ENCODE assay signal across 8 mouse cellular contexts in the genomic region with DNA sequence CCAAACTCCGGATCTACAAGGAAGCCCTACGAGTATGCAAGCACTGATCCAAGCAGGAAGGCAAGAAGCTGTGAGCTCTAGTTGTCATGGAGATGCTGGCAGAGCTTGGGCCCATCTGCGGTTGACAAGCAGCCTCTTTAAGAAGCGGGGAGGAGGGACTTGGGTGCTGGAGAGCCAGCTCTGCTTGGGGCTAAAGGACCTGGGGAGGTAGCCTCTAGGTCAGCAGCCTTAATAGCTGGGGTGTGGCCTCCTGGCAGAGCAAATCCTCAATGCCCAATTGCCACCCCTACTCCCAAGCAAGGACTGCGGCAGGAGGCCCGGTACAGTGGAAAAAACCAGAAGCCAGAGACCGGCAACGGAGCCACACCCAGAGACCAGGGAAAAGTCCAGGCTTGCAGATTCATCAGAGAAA. TPM values are rescaled to one million over a fixed set of nuclear protein-coding genes. Genes with fewer than 3 reads are reported as not detected.
A peak's percentile ranks its signal among the peaks of the same experiment; 100 is the strongest.
DNase-seq lines count a peak whose midpoint lies in the region; ATAC-seq and TF ChIP-seq lines count a peak whose summit lies in the region.

No protein-coding gene starts in this region.

- peak overlapping the region; percentile 58 for H3K4me3 ChIP-seq in E14TG2a.4 (replicated peaks; ENCODE audit: low read length)
- 0 out of 2 replicates have a peak overlapping the region, but pooled peaks have one; percentile 14 for H3K4me3 ChIP-seq in forebrain, embryonic 15.5 days
- H3K4me3 ChIP-seq in liver, embryonic 16.5 days (ENCODE audit: low read depth, low read length): no peak overlapping the region
- no peak overlapping the region for H3K4me3 ChIP-seq in neural tube, embryonic 15.5 days (replicated peaks)

- H3K9ac ChIP-seq in forebrain, embryonic 15.5 days (replicated peaks): no peak overlapping the region
- H3K9ac ChIP-seq in liver, embryonic 16.5 days (ENCODE audit: low read depth, low read length): peak overlapping the region; percentile 25; the same call in 1 of the 2 replicates
- H3K9ac ChIP-seq in neural tube, embryonic 15.5 days (replicated peaks): no peak overlapping the region

- peak overlapping the region; percentile 31 for H3K4me2 ChIP-seq in forebrain, embryonic 15.5 days (replicated peaks)
- no peak overlapping the region for H3K4me2 ChIP-seq in liver, embryonic 16.5 days (ENCODE audit: low read depth, low read length)
- peak overlapping the region; percentile 37 for H3K4me2 ChIP-seq in neural tube, embryonic 15.5 days

- H3K9me3 ChIP-seq in E14TG2a.4 (ENCODE audit: low read length): no peaks in the 10 kb centered on the region
- no peaks in the 10 kb centered on the region for H3K9me3 ChIP-seq in forebrain, embryonic 15.5 days
- H3K9me3 ChIP-seq in liver, embryonic 16.5 days (replicated peaks; ENCODE audit: control insufficient read depth, low read length): no peaks in the 10 kb centered on the region
- no peaks in the 10 kb centered on the region for H3K9me3 ChIP-seq in neural tube, embryonic 15.5 days (replicated peaks)

- WGBS in forebrain, embryonic 15.5 days: 9% methylated on average over 8 of the region's 8 CpGs
- WGBS in liver, embryonic 16.5 days (ENCODE audit: insufficient replicate concordance): 7% methylated on average over 8 of the region's 8 CpGs
- 7% methylated on average over 8 of the region's 8 CpGs for WGBS in neural tube, embryonic 15.5 days

- intact Hi-C loops in heart, postnatal 14 days (cut with DNase I): no loop called here

- peaks cover 4% of the 10 kb centered on the region; the same call in 1 of the 2 replicates for H3K27me3 ChIP-seq in E14TG2a.4 (ENCODE audit: insufficient read depth, low read length)
- no peaks in the 10 kb centered on the region for H3K27me3 ChIP-seq in forebrain, embryonic 15.5 days
- H3K27me3 ChIP-seq in liver, embryonic 16.5 days (ENCODE audit: control insufficient read depth, insufficient read depth, low read depth, low read length): no peaks in the 10 kb centered on the region
- no peaks in the 10 kb centered on the region; the same call in 1 of the 2 replicates for H3K27me3 ChIP-seq in neural tube, embryonic 15.5 days (replicated peaks)

- TF ChIP-seq CTCF in E14TG2a.4 (conservative IDR thresholded peaks at IDR 0.05; ENCODE audit: low read length): no peak
- TF ChIP-seq CTCF in brain, embryonic 14.5 days (IDR thresholded peaks at IDR 0.05; ENCODE audit: borderline replicate concordance, extremely low read depth, insufficient read depth, insufficient read length): no peak

- peak overlapping the region; percentile 81 for H3K27ac ChIP-seq in forebrain, embryonic 15.5 days (replicated peaks)
- H3K27ac ChIP-seq in liver, embryonic 16.5 days (ENCODE audit: low read length): peak overlapping the region; percentile 84
- H3K27ac ChIP-seq in neural tube, embryonic 15.5 days (replicated peaks): peak overlapping the region; percentile 72

- peak; percentile 94 for DNase-seq in brain, embryonic 14.5 days (ENCODE audit: low read depth)
- peak; percentile 60 to 77 for DNase-seq in heart, postnatal 14 days
- DNase-seq in layer of hippocampus, adult 11-12 months (ENCODE audit: low spot score): peak; percentile 80
- DNase-seq in thymus, postnatal 4 days: peak; percentile 67

- no peak for TF ChIP-seq POLR2A in brain, embryonic 14.5 days (IDR thresholded peaks at IDR 0.05; ENCODE audit: borderline replicate concordance, extremely low read depth, insufficient read depth, insufficient read length, poor library complexity, severe bottlenecking)

- H3K4me1 ChIP-seq in E14TG2a.4 (replicated peaks; ENCODE audit: low read depth, low read length): peaks cover 77% of the 10 kb centered on the region
- H3K4me1 ChIP-seq in forebrain, embryonic 15.5 days: peaks cover 23% of the 10 kb centered on the region
- peaks cover 26% of the 10 kb centered on the region for H3K4me1 ChIP-seq in liver, embryonic 16.5 days (ENCODE audit: control insufficient read depth, low read depth, low read length)
- peaks cover 25% of the 10 kb centered on the region for H3K4me1 ChIP-seq in neural tube, embryonic 15.5 days

- ATAC-seq in forebrain, embryonic 15.5 days (replicated peaks): peak; percentile 87
- 0 out of 2 replicates have a peak, but pooled peaks have one; percentile 4 for ATAC-seq in liver, embryonic 16.5 days (ENCODE audit: low read depth)
- peak; percentile 77 for ATAC-seq in neural tube, embryonic 15.5 days (ENCODE audit: low FRiP score)

- peaks cover 4% of the 10 kb centered on the region; the same call in 1 of the 2 replicates for H3K36me3 ChIP-seq in E14TG2a.4 (ENCODE audit: insufficient read depth, low read length)
- no peaks in the 10 kb centered on the region for H3K36me3 ChIP-seq in forebrain, embryonic 15.5 days
- H3K36me3 ChIP-seq in liver, embryonic 16.5 days (ENCODE audit: control insufficient read depth, insufficient read depth): no peaks in the 10 kb centered on the region
- no peaks in the 10 kb centered on the region for H3K36me3 ChIP-seq in neural tube, embryonic 15.5 days

RNA-seq across cellular contexts. Expression of a gene that starts 2.4 kb away (rescaled TPM):
- 286 and 288 TPM in 2 replicates for polyA plus RNA-seq in brain, embryonic 14.5 days (2012; rRNA removed)
- 744 and 772 TPM in 2 replicates for polyA plus RNA-seq in forebrain, embryonic 15.5 days (2015; fragmentation: Nextera tagmentation; extraction: Ambion mirVana)
- 100 to 1,000 TPM; 746 to 778 TPM for total RNA-seq in heart, postnatal 14 days (2021)
- 2,014 and 2,183 TPM in 2 replicates for polyA plus RNA-seq in liver, embryonic 16.5 days (2015; fragmentation: Nextera tagmentation; extraction: Ambion mirVana)
- 638 and 911 TPM in 2 replicates for polyA plus RNA-seq in neural tube, embryonic 15.5 days (2015; fragmentation: Nextera tagmentation; extraction: Ambion mirVana)

RNA-seq across cellular contexts. Expression of a gene that starts 22.1 kb away (rescaled TPM):
- polyA plus RNA-seq in brain, embryonic 14.5 days (2012; rRNA removed): 0.16 and 0.20 TPM in 2 replicates
- polyA plus RNA-seq in forebrain, embryonic 15.5 days (2015; fragmentation: Nextera tagmentation; extraction: Ambion mirVana): not detected in 2 replicates
- not detected for total RNA-seq in heart, postnatal 14 days (2021)
- polyA plus RNA-seq in liver, embryonic 16.5 days (2015; fragmentation: Nextera tagmentation; extraction: Ambion mirVana): 0.17 and 0.26 TPM in 2 replicates
- 0.13 and 0.28 TPM in 2 replicates for polyA plus RNA-seq in neural tube, embryonic 15.5 days (2015; fragmentation: Nextera tagmentation; extraction: Ambion mirVana)

RNA-seq across cellular contexts. Expression of a gene that starts 43.0 kb away (rescaled TPM):
- 28.7 and 29.0 TPM in 2 replicates for polyA plus RNA-seq in brain, embryonic 14.5 days (2012; rRNA removed)
- 48.8 and 51.5 TPM in 2 replicates for polyA plus RNA-seq in forebrain, embryonic 15.5 days (2015; fragmentation: Nextera tagmentation; extraction: Ambion mirVana)
- 10 to 100 TPM; 18.2 to 19.0 TPM for total RNA-seq in heart, postnatal 14 days (2021)
- polyA plus RNA-seq in liver, embryonic 16.5 days (2015; fragmentation: Nextera tagmentation; extraction: Ambion mirVana): 22.7 and 26.1 TPM in 2 replicates
- 37.0 and 40.9 TPM in 2 replicates for polyA plus RNA-seq in neural tube, embryonic 15.5 days (2015; fragmentation: Nextera tagmentation; extraction: Ambion mirVana)

RNA-seq across cellular contexts. Expression of a gene that starts 43.0 kb away (rescaled TPM):
- polyA plus RNA-seq in brain, embryonic 14.5 days (2012; rRNA removed): 22.6 and 24.6 TPM in 2 replicates
- polyA plus RNA-seq in forebrain, embryonic 15.5 days (2015; fragmentation: Nextera tagmentation; extraction: Ambion mirVana): 15.1 and 16.5 TPM in 2 replicates
- 10 to 100 TPM in 1 of 2 experiments, 1 to 10 TPM in 1; 8.0 to 12.5 TPM for total RNA-seq in heart, postnatal 14 days (2021)
- polyA plus RNA-seq in liver, embryonic 16.5 days (2015; fragmentation: Nextera tagmentation; extraction: Ambion mirVana): 7.2 and 7.4 TPM in 2 replicates
- 14.9 and 15.8 TPM in 2 replicates for polyA plus RNA-seq in neural tube, embryonic 15.5 days (2015; fragmentation: Nextera tagmentation; extraction: Ambion mirVana)

Comparison
In these comparisons a context has a peak if more than half of its experiments do, and no peak if none do; other contexts are left out.
1. H3K4me3 ChIP-seq: peak in E14TG2a.4 (single experiment) and forebrain, embryonic 15.5 days (single experiment); none in liver, embryonic 16.5 days (single experiment) and neural tube, embryonic 15.5 days (single experiment).
2. ATAC-seq: peak in every context shown above with its lines; median percentile 87 in forebrain, embryonic 15.5 days; 77 in neural tube, embryonic 15.5 days; 4 in liver, embryonic 16.5 days.
3. Peak in every context shown above with its lines, with median percentiles within 50 percentile points of each other: DNase-seq and H3K27ac ChIP-seq.